Mouse (Mus musculus): ENCODE results near the gene Pgm2l1. TPM values are rescaled to one million over a fixed set of nuclear protein-coding genes. Genes with fewer than 3 reads are reported as not detected.

Gene Pgm2l1
- polyA plus RNA-seq (2014; fragmentation: Illumina TruSeq; extraction: RNeasy Lipid Tissue Mini Kit (QIAGEN cat#74804); ENCODE audit: low read depth, low replicate concordance) = 13.2 TPM

DNA sequence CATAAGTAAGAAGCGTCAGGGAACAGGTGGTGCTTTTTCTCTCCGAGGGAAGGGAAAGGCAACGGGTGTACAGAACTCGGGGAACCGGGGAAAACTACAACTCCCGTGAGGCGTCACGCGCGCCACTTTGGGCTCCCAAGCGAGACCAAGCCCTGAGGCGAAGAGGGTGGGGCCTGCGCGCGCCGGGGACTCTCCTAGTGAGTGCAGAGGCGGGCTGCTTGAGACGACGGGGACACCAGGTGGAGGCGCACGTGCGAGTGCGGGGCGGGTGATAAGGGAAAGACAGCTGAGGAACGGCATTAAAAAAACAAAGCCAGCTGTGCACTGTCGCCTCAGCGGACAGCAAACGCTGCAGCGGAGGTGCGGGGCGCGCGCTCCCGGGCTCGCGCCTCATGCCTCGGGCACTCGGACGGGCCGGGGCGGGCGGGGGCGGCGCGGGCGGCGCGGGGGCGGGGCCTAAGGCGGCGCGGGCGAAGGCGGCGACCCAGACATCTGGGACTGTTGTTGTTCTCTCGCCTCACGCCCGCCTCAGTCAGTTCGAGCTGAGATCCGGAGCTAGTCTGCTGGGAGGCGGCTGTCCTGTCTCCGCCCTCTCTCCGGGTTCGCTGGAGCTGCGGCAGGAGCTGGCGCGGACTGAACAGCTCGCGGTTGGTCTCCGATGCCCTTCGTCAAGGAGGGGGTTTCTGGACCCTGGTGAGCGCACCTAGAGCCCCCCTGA is at the start of gene Pgm2l1:
TSS of gene Pgm2l1 (plus strand) at position 237 of the 718 bp plus-strand sequence.

GRCm38 (mm10) chr7:100285383-100285782 is 58.2 kb downstream of the Pgm2l1 start, which contains the start of gene P4ha3:
TSS of gene P4ha3 (plus strand) at chr7:100285520.

Other genes starting within 250 kb of the Pgm2l1 start
- 11.3 TPM for gene Rnf169, start 246.9 kb upstream of the Pgm2l1 start, polyA plus RNA-seq (2014; fragmentation: Illumina TruSeq; extraction: RNeasy Lipid Tissue Mini Kit (QIAGEN cat#74804); ENCODE audit: low read depth, low replicate concordance)
- gene Chrdl2, start 221.2 kb upstream of the Pgm2l1 start, polyA plus RNA-seq (2014; fragmentation: Illumina TruSeq; extraction: RNeasy Lipid Tissue Mini Kit (QIAGEN cat#74804); ENCODE audit: low read depth, low replicate concordance) = not detected
- gene Pold3, start 105.8 kb upstream of the Pgm2l1 start, polyA plus RNA-seq (2014; fragmentation: Illumina TruSeq; extraction: RNeasy Lipid Tissue Mini Kit (QIAGEN cat#74804); ENCODE audit: low read depth, low replicate concordance) = 20.1 TPM
- 8.6 TPM for gene Lipt2, start 68.1 kb upstream of the Pgm2l1 start, polyA plus RNA-seq (2014; fragmentation: Illumina TruSeq; extraction: RNeasy Lipid Tissue Mini Kit (QIAGEN cat#74804); ENCODE audit: low read depth, low replicate concordance)
- gene Kcne3, start 50.9 kb upstream of the Pgm2l1 start, polyA plus RNA-seq (2014; fragmentation: Illumina TruSeq; extraction: RNeasy Lipid Tissue Mini Kit (QIAGEN cat#74804); ENCODE audit: low read depth, low replicate concordance) = 2.2 TPM
- gene P4ha3, start 58.1 kb downstream of the Pgm2l1 start, polyA plus RNA-seq (2014; fragmentation: Illumina TruSeq; extraction: RNeasy Lipid Tissue Mini Kit (QIAGEN cat#74804); ENCODE audit: low read depth, low replicate concordance) = 0.41 TPM
- 26.5 TPM for gene C2cd3, start 144.8 kb downstream of the Pgm2l1 start, polyA plus RNA-seq (2014; fragmentation: Illumina TruSeq; extraction: RNeasy Lipid Tissue Mini Kit (QIAGEN cat#74804); ENCODE audit: low read depth, low replicate concordance)
- gene Ppme1, start 144.9 kb downstream of the Pgm2l1 start, polyA plus RNA-seq (2014; fragmentation: Illumina TruSeq; extraction: RNeasy Lipid Tissue Mini Kit (QIAGEN cat#74804); ENCODE audit: low read depth, low replicate concordance) = 84.7 TPM
- 7.2 TPM for gene Ucp3, start 245.6 kb downstream of the Pgm2l1 start, polyA plus RNA-seq (2014; fragmentation: Illumina TruSeq; extraction: RNeasy Lipid Tissue Mini Kit (QIAGEN cat#74804); ENCODE audit: low read depth, low replicate concordance)

Data from adrenal gland, adult 10 weeks (tissue).